Mouse (Mus musculus): Measurements from ENCODE around the gene Myl3. TPM values are rescaled to one million over a fixed set of nuclear protein-coding genes. Genes with fewer than 3 reads are reported as not detected.

Myl3 gene
- total RNA-seq, 2 experiments from 2014 or later: not detected

Other genes starting within 250 kb of the Myl3 start
- gene Setd2, start 209.3 kb upstream of the Myl3 start, total RNA-seq (2021): 10 to 100 TPM; 62.6 to 67.6 TPM
- gene Nradd, start 117.4 kb upstream of the Myl3 start, total RNA-seq (2021): 1 to 10 TPM; 1.8 to 2.4 TPM
- 10 to 100 TPM; 14.0 to 17.5 TPM for gene Nbeal2, start 87.7 kb upstream of the Myl3 start, total RNA-seq (2021)
- gene Ccdc12, start 85.4 kb upstream of the Myl3 start, total RNA-seq (2021): 10 to 100 TPM; 48.3 to 54.5 TPM
- 1 to 10 TPM; 4.3 to 4.8 TPM for gene Pth1r, start 5.3 kb downstream of the Myl3 start, total RNA-seq (2021)
- not detected for gene Prss42, start 56.3 kb downstream of the Myl3 start, total RNA-seq (2021)
- not detected for gene Prss44, start 72.1 kb downstream of the Myl3 start, total RNA-seq (2021)
- gene Prss43, start 84.8 kb downstream of the Myl3 start, total RNA-seq (2021): not detected
- gene Prss45, start 92.7 kb downstream of the Myl3 start, total RNA-seq (2021): under 1 TPM in 1 of 2 experiments, not detected in 1; 0.63 TPM
- gene Prss46, start 102.6 kb downstream of the Myl3 start, total RNA-seq (2021): not detected
- under 1 TPM; 0.40 to 0.78 TPM for gene Prss50, start 116.1 kb downstream of the Myl3 start, total RNA-seq (2021)
- gene Als2cl, start 138.0 kb downstream of the Myl3 start, total RNA-seq (2021): 10 to 100 TPM in 1 of 2 experiments, 1 to 10 TPM in 1; 6.0 to 10.1 TPM
- 1 to 10 TPM; 1.2 to 1.8 TPM for gene Tmie, start 138.3 kb downstream of the Myl3 start, total RNA-seq (2021)
- not detected for gene Fam240a, start 175.0 kb downstream of the Myl3 start, total RNA-seq (2021)
- under 1 TPM; 0.22 to 0.33 TPM for gene Tdgf1, start 204.3 kb downstream of the Myl3 start, total RNA-seq (2021)
- gene Lrrc2, start 209.7 kb downstream of the Myl3 start, total RNA-seq (2021): 1 to 10 TPM; 1.3 to 1.5 TPM
- under 1 TPM; 0.18 to 0.32 TPM for gene Rtp3, start 248.7 kb downstream of the Myl3 start, total RNA-seq (2021)

All from layer of hippocampus, postnatal 36 days (tissue).